Mouse (Mus musculus) adrenal gland, postnatal 4 days (tissue): ENCODE measurements around the gene Tcf15. TPM values are rescaled to one million over a fixed set of nuclear protein-coding genes. Genes with fewer than 3 reads are reported as not detected.
A peak's percentile ranks its signal among the peaks of the same experiment; 100 is the strongest.

Experiments used
- DNase-seq, 2 experiments: peaks; one replicate each; pipeline ENCODE4 v3.0.0; 2021 to 2022; ENCODE audit warnings: low spot score in 2 of 2, mixed read lengths in 2 of 2
- total RNA-seq, 2 experiments: library from RNA; stranded (reverse); gene quantifications; 2 replicates each; pipeline ENCODE4 v1.2.3; 2021

The Tcf15 gene
- total RNA-seq, 2 experiments from 2014 or later = 7.7 to 9.3 TPM

GRCm38 (mm10) chr2:152167851-152168290 is 24.5 kb downstream of the Tcf15 start:
- DNase-seq = no peak

- DNase-seq = no peak
Observed at GRCm38 (mm10) chr2:152169377-152169776, 26.0 kb downstream of the Tcf15 start.

GRCm38 (mm10) chr2:152174861-152175260 is 31.5 kb downstream of the Tcf15 start:
- DNase-seq = no peak

GRCm38 (mm10) chr2:152176659-152177058 is 33.3 kb downstream of the Tcf15 start:
- no peak for DNase-seq

GRCm38 (mm10) chr2:152177162-152177805 is 33.9 kb downstream of the Tcf15 start:
- DNase-seq = no peak

- no peak for DNase-seq
Observed at GRCm38 (mm10) chr2:152177806-152178170, 34.4 kb downstream of the Tcf15 start.

GRCm38 (mm10) chr2:152178345-152178744 is 35.0 kb downstream of the Tcf15 start:
- DNase-seq = no peak

GRCm38 (mm10) chr2:152179301-152179700 is 35.9 kb downstream of the Tcf15 start:
- no peak for DNase-seq

GRCm38 (mm10) chr2:152180323-152180722 is 37.0 kb downstream of the Tcf15 start:
- no peak for DNase-seq

GRCm38 (mm10) chr2:152187132-152187531 is 43.8 kb downstream of the Tcf15 start:
- DNase-seq = no peak

- no peak for DNase-seq
Observed at GRCm38 (mm10) chr2:152189213-152189612, 45.9 kb downstream of the Tcf15 start.

GRCm38 (mm10) chr2:152189640-152190039 is 46.3 kb downstream of the Tcf15 start:
- no peak for DNase-seq

GRCm38 (mm10) chr2:152190161-152190560 is 46.8 kb downstream of the Tcf15 start:
- no peak for DNase-seq

- DNase-seq = no peak
Observed at GRCm38 (mm10) chr2:152192591-152193345, 49.4 kb downstream of the Tcf15 start.

GRCm38 (mm10) chr2:152193346-152193710 is 50.0 kb downstream of the Tcf15 start:
- DNase-seq = no peak

- DNase-seq = no peak
Observed at GRCm38 (mm10) chr2:152194586-152194985, 51.2 kb downstream of the Tcf15 start.

GRCm38 (mm10) chr2:152196896-152197295 is 53.5 kb downstream of the Tcf15 start:
- DNase-seq = no peak

GRCm38 (mm10) chr2:152197301-152197712 is 53.9 kb downstream of the Tcf15 start:
- peak in 1 of 2 experiments; percentile 26 for DNase-seq

Other genes with a start within 250 kb of the Tcf15 start
- under 1 TPM; 0.48 to 0.62 TPM for gene Angpt4, start 232.4 kb upstream of the Tcf15 start, total RNA-seq
- gene Fam110a, start 163.3 kb upstream of the Tcf15 start, total RNA-seq = 10 to 100 TPM; 13.1 to 13.4 TPM
- gene Slc52a3, start 147.1 kb upstream of the Tcf15 start, total RNA-seq = 1 to 10 TPM; 2.4 to 6.2 TPM
- under 1 TPM; 0.53 to 0.59 TPM for gene Scrt2, start 62.0 kb upstream of the Tcf15 start, total RNA-seq
- 10 to 100 TPM; 47.2 to 58.2 TPM for gene Srxn1, start 38.0 kb upstream of the Tcf15 start, total RNA-seq
- 100 to 1,000 TPM; 103 to 106 TPM for gene Csnk2a1, start 83.3 kb downstream of the Tcf15 start, total RNA-seq
- gene Tbc1d20, start 150.3 kb downstream of the Tcf15 start, total RNA-seq = 100 to 1,000 TPM in 1 of 2 experiments, 10 to 100 TPM in 1; 93.0 to 101 TPM
- gene Rbck1, start 189.1 kb downstream of the Tcf15 start, total RNA-seq = 100 to 1,000 TPM; 139 TPM
- 1 to 10 TPM; 4.3 to 4.9 TPM for gene Trib3, start 200.5 kb downstream of the Tcf15 start, total RNA-seq
- 1 to 10 TPM; 4.4 to 4.5 TPM for gene Nrsn2, start 233.1 kb downstream of the Tcf15 start, total RNA-seq